Mouse (Mus musculus): ENCODE measurements around the gene Pip4k2a. TPM values are rescaled to one million over a fixed set of nuclear protein-coding genes. Genes with fewer than 3 reads are reported as not detected.

Gene Pip4k2a
- total RNA-seq, 4 experiments from 2014 or later: 4.9 to 6.6 (median 5.9) TPM

DNA sequence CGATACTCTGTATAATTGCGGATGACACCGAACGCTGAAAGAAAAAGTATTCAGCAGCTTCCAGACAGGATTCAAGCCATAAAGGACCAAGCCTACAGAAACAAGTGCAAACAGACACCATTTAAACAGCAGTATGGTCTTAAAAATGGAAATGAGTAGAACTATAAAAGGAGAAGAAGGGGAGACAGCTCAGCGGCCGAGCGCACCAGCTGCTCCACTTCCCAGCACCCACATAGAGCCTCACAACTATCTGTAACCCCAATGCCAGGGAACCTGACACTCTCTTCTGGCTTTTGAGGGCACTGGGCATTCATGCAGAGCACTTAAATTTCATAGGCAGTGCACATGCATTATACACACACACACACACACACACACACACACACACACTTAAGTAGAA, 18.3 kb downstream of the Pip4k2a start:
- DNase-seq (ENCODE audit: low spot score): no peak

DNA sequence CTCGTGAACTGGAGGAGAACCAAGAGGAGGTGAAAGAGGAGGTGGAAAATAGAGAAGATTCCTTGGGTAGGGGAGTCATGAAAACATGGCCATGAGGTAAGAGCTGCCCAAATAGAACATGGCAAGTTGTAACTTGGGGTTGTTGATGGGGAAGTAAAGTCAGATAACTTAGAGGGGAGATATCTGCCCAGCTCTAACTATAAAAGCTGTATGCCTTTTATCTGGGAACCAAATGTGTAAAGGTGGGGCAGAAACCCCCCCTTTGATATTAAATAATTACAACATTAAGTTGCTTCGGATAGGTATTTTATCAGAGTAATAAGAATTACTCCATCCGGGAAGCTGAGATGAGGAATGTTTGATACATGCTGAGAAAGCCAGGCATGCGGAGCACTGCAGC, 18.9 kb downstream of the Pip4k2a start:
- DNase-seq (ENCODE audit: low spot score): no peak

DNA sequence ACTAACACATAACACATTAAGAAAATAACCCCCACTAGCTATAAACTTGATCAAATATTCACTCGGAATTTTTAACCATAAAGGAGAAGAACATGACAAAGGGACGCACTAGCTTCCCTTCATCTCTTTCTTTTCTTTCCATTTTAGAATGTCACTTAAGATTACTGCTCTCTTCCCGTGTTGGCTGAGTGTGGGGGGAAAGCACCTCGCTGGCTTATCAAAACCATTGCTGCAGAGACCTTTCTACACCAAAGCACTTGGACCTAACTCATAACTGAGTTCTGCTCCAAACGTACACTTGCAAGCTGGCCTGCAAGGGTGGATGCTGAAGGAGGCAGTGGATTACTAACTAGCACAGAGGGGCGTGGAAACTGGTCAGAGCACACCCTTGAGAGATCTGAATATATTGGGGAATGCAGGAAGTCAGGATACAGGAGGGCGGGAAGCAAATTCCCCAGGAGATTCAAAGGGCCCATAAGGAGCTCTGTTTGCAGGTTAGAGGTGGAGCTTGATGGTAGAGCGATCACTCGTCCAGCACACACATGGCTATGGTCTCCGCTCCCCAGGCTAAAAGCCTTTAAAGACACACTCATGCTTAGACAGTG, 20.6 kb downstream of the Pip4k2a start:
- no peak for DNase-seq (ENCODE audit: low spot score)

DNA sequence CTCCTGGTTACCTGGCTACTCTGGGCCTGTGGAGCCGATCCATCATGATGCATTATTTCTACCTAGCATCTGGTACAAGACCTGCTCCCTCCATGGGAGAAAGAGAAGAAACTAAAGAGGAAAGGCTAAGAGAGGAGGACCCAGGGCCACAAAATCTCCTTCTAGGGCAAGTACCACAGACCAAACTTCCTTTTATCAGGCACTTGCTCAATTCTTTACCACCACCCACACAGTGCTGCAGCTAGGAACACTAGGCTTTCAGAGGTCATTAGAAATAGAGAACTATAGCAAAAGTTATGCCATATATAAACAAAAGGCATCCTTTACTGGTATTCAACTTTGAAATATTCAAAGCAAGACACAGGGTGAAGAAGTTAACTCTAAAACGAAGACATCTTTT, 21.8 kb downstream of the Pip4k2a start:
- DNase-seq (ENCODE audit: low spot score): no peak

DNA sequence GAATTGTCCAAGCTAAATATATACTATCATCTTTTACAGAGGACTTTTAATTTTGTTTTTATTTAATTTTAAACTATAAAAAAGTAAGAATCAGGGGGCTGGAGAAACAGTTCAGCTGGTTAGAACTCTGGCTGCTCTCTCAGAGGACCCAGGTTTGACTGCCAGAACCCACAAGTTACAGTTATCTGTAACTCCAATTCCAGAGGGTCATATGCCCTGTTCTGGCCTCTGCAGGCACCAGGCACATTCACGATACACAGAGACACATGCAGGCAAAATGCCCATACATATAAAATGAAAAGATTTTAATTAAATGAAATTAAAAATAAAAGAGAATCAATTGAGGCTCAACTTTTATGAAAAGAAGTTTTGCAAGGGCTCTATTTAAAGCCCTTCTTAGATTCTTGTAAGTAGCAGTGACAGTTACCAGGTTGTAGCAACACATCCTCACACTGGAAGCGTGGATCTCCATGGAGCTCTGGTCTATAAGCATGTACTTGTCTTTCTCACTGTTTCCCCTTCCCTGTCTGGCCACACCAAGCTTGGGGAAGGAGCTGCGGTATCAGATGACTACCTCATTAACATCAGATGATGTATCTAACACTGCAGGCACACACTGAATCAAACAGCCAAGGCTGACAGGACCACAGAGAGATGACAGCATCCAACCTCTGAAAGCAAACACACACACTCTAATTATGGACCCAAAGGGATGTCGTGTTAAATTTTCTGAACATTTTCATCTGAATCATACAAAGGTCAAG, 22.9 kb downstream of the Pip4k2a start:
- no peak for DNase-seq (ENCODE audit: low spot score)

DNA sequence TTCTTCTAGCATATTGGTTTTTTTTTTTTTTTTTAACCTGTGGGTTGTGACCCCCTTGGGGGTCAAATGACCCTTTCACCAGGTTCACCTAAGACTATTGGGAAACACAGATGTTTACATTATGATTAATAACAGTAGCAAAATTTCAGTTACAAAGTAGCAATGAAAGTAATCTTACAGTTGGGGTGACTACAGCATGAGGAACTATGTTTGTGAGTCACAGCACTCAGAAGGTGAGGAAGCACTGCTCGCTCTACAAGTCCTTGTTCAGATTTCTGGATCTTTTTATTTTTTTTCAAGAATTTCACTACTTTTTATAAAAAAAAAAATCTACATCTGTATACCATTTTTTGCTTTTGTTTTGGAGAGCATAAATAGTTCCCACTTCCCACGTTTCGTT, 26.4 kb downstream of the Pip4k2a start:
- no peak for DNase-seq (ENCODE audit: low spot score)

DNA sequence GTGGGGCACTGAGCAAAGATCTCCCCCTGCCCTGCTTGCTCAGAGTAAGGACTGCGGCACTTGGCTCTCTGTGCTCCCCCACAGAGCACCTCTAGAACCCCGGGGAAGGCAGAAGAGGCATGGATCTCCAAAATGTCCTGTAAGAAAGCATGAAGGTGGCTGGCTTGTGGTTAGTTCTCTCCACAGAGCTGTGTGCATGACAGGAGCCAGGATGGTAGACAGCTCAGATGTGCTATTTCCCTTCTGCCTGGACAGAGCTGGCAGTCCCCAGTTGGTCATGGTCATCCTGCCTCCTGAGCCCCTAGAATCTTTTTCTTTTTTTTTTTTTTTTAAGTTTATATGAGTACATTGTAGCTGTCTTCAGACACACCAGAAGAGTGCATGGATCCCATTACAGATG, 27.5 kb downstream of the Pip4k2a start:
- DNase-seq (ENCODE audit: low spot score): no peak

DNA sequence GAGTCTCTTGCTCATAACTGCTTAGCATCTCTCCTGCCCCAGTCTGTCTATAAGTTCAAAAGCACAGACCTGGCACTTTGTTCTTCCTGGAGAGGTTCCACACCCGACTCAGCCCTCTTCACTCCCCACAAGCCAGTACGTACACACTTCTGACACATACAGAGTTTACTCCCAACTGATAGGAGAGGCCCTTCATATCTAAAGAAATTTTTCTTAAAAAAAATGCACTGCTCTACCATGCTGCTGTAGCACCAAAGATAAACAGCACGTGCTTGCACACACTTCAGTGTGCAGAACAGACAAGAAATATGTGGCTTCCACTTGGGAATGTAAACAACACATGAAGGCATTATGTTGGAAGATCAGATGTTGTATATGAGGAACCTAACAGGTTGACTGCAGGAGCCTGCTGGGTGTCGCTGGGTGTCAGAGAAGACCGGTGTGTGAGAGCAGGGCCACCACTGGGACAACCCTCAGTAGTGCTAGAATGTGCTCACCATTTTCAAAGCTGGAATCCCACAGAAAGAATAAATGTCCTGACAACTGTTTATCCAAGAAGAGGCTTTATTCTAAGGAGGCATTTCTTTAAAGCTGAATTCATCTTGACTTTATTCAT, 28.8 kb downstream of the Pip4k2a start:
- no peak for DNase-seq (ENCODE audit: low spot score)

DNA sequence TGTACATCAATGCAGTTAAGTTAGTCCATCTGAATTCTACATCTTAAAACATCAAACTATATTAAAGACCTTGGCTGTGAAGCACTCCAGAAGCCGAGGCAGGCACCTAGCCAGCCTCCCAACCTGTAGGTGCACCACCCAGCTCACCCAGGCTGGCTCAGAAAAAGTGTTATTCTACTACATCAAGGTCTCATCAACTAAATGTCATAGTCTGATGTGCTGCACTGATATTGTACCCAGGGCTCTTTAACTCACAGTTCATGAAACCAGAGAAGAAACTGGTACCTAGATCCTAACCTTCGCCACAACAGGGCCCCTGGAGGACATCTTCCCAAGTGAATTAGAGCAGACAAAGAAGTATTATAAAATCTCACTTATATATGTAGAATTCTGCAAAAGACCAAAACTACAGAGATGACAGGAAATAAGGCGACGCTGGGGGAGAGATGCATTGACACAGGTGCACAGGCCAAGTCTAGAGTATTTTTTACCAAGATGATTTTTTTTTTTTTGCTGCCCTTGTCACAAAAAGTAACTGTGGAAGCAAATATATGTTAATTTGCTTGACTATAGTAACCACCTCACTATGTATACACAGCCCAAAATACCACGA, 30.4 kb downstream of the Pip4k2a start:
- no peak for DNase-seq (ENCODE audit: low spot score)

DNA sequence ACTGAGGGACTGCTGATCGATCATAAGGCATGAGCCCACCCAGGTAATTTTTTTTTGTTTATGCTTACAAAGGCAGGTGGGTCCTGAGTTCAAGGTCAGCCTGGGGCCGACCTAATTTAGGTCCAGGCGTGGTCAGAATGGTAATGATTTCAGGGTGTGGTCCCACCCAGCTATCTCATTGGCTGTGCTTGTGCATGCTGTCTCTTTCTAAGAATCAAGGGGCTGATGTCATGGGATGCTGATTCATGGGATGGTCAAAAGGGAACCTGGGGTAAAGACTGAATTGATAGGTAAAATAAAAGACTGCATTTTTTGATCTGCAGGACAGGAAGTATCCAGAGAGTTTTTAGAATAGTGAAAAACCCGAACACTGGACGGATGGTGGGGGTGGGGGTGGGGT, 31.4 kb downstream of the Pip4k2a start:
- DNase-seq (ENCODE audit: low spot score): no peak

DNA sequence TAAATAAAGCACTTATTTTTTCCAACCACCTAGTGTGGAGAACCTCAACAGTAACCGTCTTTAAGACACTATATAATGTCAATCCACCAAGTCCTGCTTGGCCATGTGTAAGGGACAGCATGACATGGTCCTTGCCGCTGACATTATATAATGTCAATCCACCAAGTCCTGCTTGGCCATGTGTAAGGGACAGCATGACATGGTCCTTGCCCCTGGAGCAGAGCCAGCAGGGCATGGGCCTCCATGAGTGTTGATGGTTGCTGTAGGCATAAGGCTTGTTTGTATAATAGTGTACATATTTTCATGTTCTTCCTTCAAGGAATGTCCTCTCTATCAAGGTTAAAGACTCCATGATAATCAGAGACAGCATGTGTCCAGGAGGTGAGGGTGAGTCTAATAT, 32.0 kb downstream of the Pip4k2a start:
- DNase-seq (ENCODE audit: low spot score): no peak

DNA sequence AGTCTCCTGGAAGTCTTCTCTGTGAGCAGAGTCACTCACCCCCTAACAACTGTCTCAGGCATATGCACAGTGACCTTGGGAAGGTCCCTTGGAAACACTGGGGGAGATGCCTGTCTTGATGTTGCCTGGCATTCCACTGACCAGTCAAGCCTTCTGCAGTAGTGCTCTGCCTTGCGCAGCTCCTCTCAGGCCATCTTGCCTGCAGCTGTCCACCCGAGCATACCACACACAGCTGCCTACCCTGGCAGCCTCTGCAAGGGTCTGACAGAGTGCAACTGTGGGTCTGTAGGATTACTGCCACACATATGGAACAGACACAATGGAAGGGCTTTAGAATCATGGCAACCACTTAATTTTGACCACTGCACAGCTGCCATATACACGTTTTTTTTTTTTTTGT, 32.8 kb downstream of the Pip4k2a start:
- DNase-seq (ENCODE audit: low spot score): no peak

DNA sequence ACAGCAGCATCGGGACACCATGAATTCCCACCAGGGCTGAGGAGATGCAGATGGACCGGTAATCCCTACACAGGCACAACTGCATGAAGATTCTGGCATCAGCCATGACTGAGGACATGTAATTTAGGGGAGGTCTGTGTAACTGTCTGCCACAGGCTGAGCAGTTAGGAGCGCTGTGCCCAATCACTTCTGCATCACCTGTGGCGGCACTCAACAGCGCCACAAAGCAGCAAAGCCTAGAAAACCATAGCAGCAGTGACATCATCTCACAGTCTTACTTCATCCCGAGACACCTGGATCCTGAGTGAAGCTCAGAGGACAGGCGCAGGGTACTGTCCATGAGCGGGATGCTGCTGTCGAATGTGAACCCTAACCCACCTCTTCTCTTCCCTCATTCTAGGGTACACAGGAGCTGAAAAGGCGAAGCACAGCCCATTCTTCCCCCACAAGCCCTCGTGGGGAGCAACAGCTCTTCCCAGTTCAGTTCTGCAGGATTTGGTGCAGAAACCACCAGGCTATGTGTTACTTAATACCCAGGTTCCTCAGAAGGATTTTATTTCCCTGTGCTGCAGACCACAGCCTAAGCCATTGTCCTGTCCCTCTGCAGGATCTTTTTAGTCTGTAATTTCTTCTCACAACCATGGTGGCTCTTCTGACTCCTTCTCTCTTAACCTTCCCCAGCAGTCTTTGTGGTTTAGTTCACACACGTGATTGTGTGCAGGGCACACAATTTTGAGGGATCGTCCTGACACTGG, 34.5 kb downstream of the Pip4k2a start:
- no peak for DNase-seq (ENCODE audit: low spot score)

DNA sequence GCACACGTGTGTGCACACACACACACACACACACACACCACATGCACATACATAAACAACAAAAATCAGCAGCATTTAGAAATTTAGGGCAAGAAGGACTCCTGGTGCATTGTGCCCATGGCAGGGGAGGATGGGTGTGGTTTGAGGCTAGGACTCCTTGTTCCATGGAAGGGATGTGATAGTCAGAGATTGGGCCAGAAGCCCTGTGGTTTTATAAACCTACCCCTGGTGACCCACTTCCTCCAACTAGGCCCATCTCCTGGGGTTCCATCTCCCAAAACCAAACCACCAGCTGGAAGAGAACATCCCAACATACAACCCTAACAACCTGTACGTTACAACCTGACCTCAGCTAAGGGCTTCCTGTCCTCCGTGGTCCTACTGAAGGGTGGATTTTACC, 35.4 kb downstream of the Pip4k2a start:
- no peak for DNase-seq (ENCODE audit: low spot score)

DNA sequence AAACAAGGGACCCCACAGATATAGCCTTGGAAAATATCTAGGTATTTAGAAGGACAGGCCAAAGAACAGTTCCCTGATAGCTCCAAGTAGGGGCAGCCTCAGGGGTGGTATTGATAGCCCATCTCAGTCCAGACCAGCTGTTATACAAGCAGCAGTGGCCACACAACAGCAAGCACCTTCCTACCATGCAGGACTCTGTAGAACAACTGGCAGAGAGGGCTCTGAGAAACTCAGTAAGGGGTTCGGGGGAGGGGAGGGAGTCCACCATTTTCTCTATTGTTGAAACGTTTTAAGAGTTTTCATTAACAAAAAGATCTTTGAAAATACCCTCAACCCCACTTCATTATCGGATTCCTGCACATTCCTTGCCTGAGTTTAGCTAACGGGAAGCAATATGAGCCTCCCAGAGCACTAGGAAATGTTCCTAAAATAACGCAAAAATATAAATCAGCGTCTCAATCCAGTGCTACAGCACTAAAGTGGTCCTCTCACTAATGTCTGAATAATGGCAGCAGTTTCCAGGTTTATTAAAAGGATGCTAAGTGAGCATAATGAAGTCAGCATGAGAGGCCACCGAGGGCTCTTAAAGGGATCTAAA, 37.5 kb downstream of the Pip4k2a start:
- no peak for DNase-seq (ENCODE audit: low spot score)

DNA sequence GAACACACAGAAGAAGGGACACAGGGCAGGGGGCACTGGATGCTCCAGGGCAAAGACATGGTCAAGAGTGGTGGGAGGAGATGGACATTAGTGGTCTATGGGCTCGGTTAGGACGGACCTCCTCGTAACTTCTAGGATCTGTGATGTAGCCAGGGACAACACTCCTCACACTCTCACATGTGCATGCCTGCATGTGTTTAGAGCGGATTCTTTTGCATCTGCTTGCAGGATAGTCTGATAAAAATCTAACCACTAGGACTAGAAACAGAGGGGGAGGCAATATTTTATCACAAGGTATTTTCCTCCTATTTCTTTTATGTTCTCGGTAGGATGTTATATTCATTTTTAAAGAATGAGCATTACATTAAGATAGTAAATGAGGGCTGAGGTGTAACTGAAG, 38.4 kb downstream of the Pip4k2a start:
- no peak for DNase-seq (ENCODE audit: low spot score)

DNA sequence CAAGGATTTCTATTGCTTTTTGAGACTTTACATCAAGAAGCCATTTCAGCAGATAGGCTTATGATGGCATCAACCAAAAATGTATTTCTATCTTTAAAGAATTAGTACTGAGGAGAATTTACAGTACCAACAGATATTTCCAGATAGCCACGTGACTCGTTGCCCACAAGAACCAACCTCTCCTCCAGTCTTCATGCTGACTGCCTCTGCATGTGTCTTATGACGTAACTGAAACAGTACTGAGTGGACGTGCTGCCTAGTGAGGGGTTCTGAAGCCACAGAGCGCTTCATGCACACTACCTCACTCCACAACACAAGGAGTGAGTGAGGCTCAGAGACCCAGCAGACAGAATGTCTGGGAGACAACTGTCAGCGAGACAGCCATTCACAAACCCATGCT, 38.9 kb downstream of the Pip4k2a start:
- no peak for DNase-seq (ENCODE audit: low spot score)

DNA sequence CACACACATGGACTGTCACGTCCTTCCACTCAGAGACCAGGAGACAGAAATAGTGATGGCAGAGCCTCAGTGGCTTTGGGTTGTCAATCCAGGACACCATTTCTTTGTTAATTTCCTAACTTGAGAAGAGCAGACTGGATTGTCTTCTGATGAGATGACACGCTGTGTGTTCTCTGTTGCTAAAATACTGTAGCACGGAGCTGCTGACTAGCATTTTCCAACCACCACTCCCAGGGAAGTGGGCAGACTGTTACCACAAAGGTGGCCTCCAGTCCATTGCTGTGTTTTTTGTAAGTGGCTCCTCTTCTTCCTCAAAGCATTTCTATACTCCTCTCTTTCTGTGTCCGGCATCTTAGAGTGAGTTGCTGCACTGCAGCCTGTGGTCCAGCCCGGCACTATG, 39.4 kb downstream of the Pip4k2a start:
- DNase-seq (ENCODE audit: low spot score): no peak

DNA sequence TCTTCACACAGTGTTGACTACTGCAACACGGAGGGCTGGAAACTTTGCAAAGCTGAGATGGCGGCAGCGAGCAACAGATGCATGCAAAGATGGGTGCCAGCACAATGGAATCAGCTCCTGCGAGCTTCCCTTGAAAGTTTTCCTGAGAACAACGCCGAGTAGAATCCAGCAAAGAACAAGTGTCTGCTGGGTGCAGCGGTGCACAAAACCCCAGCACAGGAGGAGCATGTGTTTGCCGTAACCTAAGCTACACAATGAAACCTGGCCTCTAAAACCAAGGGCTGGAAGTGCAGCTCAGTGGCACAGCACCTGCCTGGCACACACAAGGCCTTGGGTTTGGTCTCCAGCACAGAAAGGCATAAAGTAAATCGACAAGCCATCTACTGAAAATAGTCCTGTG, 39.9 kb downstream of the Pip4k2a start:
- DNase-seq (ENCODE audit: low spot score): no peak

DNA sequence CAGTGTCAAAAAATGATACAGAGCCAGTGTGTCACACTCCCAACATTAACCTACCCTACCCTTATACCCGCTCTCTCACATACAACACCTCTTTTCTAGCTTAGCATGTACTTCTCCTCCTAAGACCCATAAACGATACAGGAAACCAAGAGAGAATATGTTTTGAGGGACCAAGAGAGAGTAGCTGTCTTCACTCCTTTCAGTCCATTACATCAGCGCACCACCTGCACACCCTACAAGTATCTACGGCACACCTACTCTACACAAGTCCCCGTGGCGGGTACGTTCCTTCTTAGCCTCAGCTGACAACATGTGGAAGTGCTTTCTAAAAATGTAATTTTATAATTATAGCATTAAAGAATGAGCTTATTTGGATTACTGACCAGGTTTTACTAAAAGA, 40.5 kb downstream of the Pip4k2a start:
- no peak for DNase-seq (ENCODE audit: low spot score)

DNA sequence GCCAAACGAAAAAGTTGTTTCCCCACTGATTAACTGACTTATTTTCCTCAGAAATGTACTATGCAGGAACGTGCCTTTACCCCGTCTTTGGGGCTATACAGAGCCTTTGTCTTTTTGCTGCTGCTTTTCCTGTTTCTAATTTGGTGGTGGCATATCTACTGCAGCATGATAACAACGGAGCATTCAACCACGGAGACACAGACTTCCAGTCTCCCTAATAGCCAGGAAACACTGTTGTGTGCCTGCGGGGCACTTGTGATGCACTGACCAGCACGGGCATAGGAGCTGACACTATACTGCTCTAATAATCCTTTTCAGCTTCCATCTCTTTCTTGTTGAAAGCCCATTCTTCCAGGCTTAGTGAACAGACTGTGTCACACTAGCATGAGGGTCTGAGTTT, 41.0 kb downstream of the Pip4k2a start:
- no peak for DNase-seq (ENCODE audit: low spot score)

DNA sequence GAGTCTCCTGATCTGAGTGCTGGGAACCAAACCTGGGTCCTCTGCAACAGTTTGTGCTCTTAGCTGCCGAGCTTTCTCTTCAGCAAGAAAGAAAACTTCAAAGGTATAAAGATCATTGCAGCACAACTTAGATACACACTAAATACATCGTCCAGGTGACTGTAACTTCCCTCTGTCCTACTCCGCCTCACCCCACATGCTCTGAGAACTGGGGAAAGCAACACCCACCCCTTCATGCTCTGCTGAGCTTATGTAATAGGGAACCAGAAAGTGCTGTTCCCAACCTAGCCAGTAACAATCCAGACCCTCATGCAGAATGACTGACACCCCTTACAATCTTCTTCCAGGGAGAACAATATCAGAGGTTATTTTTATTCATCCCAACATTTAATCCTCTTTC, 41.5 kb downstream of the Pip4k2a start:
- DNase-seq (ENCODE audit: low spot score): no peak

All from heart, adult 8-10 months (tissue).